Mouse (Mus musculus): ENCODE measurements around the gene Aldh16a1.

DNA sequence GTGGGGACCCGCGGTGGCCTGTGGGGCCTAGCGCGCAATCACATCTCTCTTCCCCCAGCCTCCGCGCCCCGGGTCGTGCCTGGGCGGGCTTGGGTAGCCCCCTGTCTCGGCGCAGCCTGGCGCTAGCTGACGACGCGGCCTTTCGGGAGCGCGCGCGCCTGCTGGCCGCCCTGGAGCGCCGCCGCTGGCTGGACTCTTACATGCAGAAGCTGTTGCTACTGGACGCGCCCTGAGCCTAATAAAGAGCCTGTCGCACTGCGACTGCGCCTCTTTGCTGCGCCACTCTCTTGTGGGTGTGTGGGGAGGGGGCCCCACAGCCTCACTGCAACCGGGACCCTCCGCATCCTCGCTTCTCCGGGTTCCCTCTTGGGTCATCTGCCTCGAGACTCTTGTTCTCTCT, 27.2 kb upstream of the Aldh16a1 start:
- TF ChIP-seq CTCF (IDR thresholded peaks at IDR 0.05; ENCODE audit: low read depth) (no peak), EP300 (IDR thresholded peaks at IDR 0.05; ENCODE audit: low read depth) (no peak)

Data from heart, postnatal 0 days (tissue).